Mouse (Mus musculus) heart, postnatal 0 days (tissue): ENCODE measurements around the gene Dlg2. TPM values are rescaled to one million over a fixed set of nuclear protein-coding genes. Genes with fewer than 3 reads are reported as not detected.

ENCODE experiments used
- ATAC-seq: fragments of 200-750 bp; cut with Nextera tagmentation; 2 replicates; pipeline ENCODE4 v1.8.0; 2017; ENCODE audit warnings: low read depth, moderate number of reproducible peaks, moderate library complexity; ENCODE audit not compliant: insufficient read depth
- DNase-seq: peaks from one replicate; pipeline ENCODE4 v3.0.0-alpha.2; 2016; ENCODE audit warnings: low spot score
- H3K27ac ChIP-seq: fragments of 300-500 bp; sonication (generic); 2 replicates; pipeline ENCODE4 v1.5.1; 2014; ENCODE audit warnings: low read depth, mild to moderate bottlenecking
- H3K27me3 ChIP-seq: fragments of 300-500 bp; sonication (generic); 2 replicates; pipeline ENCODE4 v1.6.1; 2014; ENCODE audit warnings: low read length, mixed read lengths; ENCODE audit not compliant: control insufficient read depth, insufficient read depth
- H3K36me3 ChIP-seq: fragments of 300-500 bp; sonication (generic); replicated peaks from 2 replicates; pipeline ENCODE4 v1.6.1; 2014; ENCODE audit warnings: low read length, mixed read lengths; ENCODE audit not compliant: control insufficient read depth, insufficient read depth
- H3K4me1 ChIP-seq: fragments of 300-500 bp; sonication (generic); 2 replicates; pipeline ENCODE4 v1.6.1; 2014; ENCODE audit warnings: antibody characterized with exemption; ENCODE audit not compliant: control insufficient read depth, insufficient read depth
- H3K4me2 ChIP-seq: fragments of 300-500 bp; sonication (generic); 2 replicates; pipeline ENCODE4 v1.6.1; 2014; ENCODE audit warnings: low read depth, mild to moderate bottlenecking, low read length, moderate library complexity
- H3K4me3 ChIP-seq: fragments of 300-500 bp; sonication (generic); 2 replicates; pipeline ENCODE4 v1.5.1; 2014; ENCODE audit warnings: low read depth, low read length
- H3K9ac ChIP-seq: fragments of 300-500 bp; sonication (generic); replicated peaks from 2 replicates; pipeline ENCODE4 v1.6.1; 2014; ENCODE audit warnings: low read depth, low read length, mixed read lengths
- H3K9me3 ChIP-seq: fragments of 300-500 bp; sonication (generic); replicated peaks from 2 replicates; pipeline ENCODE4 v1.6.1; 2016; ENCODE audit warnings: low read length; ENCODE audit not compliant: control insufficient read depth
- CTCF ChIP-seq: IDR thresholded peaks from 2 replicates; pipeline ENCODE4 v1.5.1; 2016; ENCODE audit warnings: antibody characterized with exemption, control low read depth, low read depth
- EP300 ChIP-seq: IDR thresholded peaks from 2 replicates; pipeline ENCODE4 v1.6.1; 2016; ENCODE audit warnings: antibody characterized with exemption, low read depth
- WGBS: fragments of 180-500 bp; shearing (Covaris S2); extraction: QIAGEN DNeasy Blood & Tissue Kit; methylation state at CpG from one replicate; pipeline ENCODE4 v1.1.7; 2014; 5-methylcytosine and 5-hydroxymethylcytosine counted together
- polyA plus RNA-seq: library from polyadenylated mRNA; unstranded; fragments of >200 nt; fragmentation: Nextera tagmentation; extraction: Ambion mirVana; gene quantifications from 2 replicates; pipeline ENCODE4 v1.2.1, GENCODE M21; 2015
- total RNA-seq: library from RNA; depleted of rRNA; stranded (reverse); fragments of >200 nt; gene quantifications from 2 replicates; pipeline ENCODE4 v1.2.3, GENCODE M21; 2014; ENCODE audit warnings: low replicate concordance

The Dlg2 gene
- total and polyA plus RNA-seq, 2 experiments from 2014 or later = 1.3 to 2.3 TPM

DNA sequence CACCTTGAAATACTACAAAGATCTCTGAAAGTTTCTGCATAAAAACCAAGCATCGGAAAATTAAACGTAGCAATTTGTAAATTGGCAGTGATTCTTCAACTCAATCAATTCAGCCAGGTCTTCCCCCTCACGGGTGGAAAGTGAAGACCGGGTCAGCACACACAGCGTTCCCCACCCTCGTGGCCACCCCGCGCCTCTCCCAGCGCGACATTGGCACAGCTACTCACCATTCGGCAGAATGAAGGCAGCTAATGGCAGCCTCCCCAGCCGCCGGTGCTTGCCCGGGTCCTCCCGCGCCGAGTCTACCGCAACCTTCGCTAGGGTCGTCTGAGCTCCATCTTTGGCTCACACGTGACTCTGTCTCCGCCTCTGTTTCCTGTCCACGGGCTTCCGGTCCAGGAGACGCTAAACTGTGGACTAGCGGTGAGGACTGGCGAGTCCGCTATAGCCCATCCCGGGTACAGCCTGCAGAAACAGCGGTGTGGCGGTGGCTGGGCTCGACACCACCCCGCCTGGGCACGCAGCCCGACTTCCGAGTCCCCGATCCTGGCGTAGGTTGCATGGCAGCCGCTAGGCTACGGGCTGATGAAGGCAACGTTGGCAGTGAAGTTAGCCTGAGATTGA lies 19.5 kb upstream of the Dlg2 start, which contains the start of gene Tmem126a:
Gene Tmem126a, minus strand, starts transcription at position 385 of the 624 bp plus-strand sequence.
- ATAC-seq (peak; percentile 97), DNase-seq (peak; percentile 95)
- under 1% methylated on average over 41 of the region's 41 CpGs for WGBS
- H3K27me3 ChIP-seq = no peaks in the 10 kb centered on the region
- TF ChIP-seq CTCF = peak; percentile 33; the same call in 1 of the 2 replicates
- TF ChIP-seq EP300 = no peak; the same call in 1 of the 2 replicates
- peak within 1 kb of the TSS; percentile 80 for H3K4me2 ChIP-seq
- no peaks in the 10 kb centered on the region for H3K9me3 ChIP-seq
- peaks cover 20% of the 10 kb centered on the region for H3K36me3 ChIP-seq
- peak within 1 kb of the TSS; percentile 97 for H3K27ac ChIP-seq
- H3K4me3 ChIP-seq = peak within 1 kb of the TSS; percentile 94
- peaks cover 18% of the 10 kb centered on the region; the same call in 1 of the 2 replicates for H3K4me1 ChIP-seq
- peak within 1 kb of the TSS; percentile 82 for H3K9ac ChIP-seq

- H3K9me3 ChIP-seq = no peaks in the 10 kb centered on the region
- peak; percentile 18 for TF ChIP-seq CTCF
- TF ChIP-seq EP300 = no peak
- peak; percentile 21 for DNase-seq
These were observed 19.0 kb upstream of the Dlg2 start for GRCm38 (mm10) chr7:90457517-90457916.

DNA sequence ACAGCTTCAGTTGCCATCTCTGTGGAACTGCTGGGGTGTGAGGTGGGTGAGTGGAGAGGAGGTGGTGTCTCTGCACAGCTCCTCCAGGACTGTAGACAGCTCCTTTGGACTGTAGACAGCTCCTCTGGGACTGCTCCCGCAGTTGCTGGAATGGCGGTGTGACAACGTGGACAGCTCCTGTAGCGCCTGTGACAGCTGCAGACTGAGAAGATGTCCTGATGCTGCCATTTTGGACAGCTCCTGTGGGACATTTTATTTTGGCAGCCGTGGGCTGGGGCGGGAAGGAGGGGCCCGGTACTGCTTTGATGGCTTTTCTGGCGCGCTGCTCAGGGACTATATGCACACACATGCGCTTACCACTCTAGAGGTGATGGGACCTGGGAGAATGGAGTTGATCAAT lies 16.1 kb upstream of the Dlg2 start:
- no peaks in the 10 kb centered on the region for H3K36me3 ChIP-seq
- WGBS = 29% methylated on average over 10 of the region's 10 CpGs
- H3K9me3 ChIP-seq = no peaks in the 10 kb centered on the region
- H3K27ac ChIP-seq = no peak overlapping the region
- no peak overlapping the region for H3K4me3 ChIP-seq
- no peaks in the 10 kb centered on the region for H3K27me3 ChIP-seq
- peaks cover 18% of the 10 kb centered on the region; the same call in 1 of the 2 replicates for H3K4me1 ChIP-seq
- H3K4me2 ChIP-seq = no peak overlapping the region
- no peak overlapping the region for H3K9ac ChIP-seq
- DNase-seq (no peak), ATAC-seq (no peak)
- TF ChIP-seq EP300 (no peak), CTCF (no peak)

More at GRCm38 (mm10) chr7:90457517-90457916, 19.0 kb upstream of the Dlg2 start:
- H3K4me3 ChIP-seq = peak overlapping the region; percentile 94
- H3K36me3 ChIP-seq = peaks cover 15% of the 10 kb centered on the region; the same call in 1 of the 2 replicates
- peak overlapping the region; percentile 82 for H3K9ac ChIP-seq
- peak overlapping the region; percentile 80 for H3K4me2 ChIP-seq
- ATAC-seq = peak; percentile 52
- no peaks in the 10 kb centered on the region for H3K27me3 ChIP-seq
- peaks cover 18% of the 10 kb centered on the region; the same call in 1 of the 2 replicates for H3K4me1 ChIP-seq
- H3K27ac ChIP-seq = peak overlapping the region; percentile 97
- 8% methylated on average over 10 of the region's 10 CpGs for WGBS

GRCm38 (mm10) chr7:90460930-90461329 lies 15.5 kb upstream of the Dlg2 start:
- Histone ChIP-seq H3K9ac (no peak overlapping the region), H3K9me3 (no peaks in the 10 kb centered on the region), H3K27me3 (no peaks in the 10 kb centered on the region), H3K27ac (no peak overlapping the region), H3K4me2 (peak overlapping the region; percentile 16; the same call in 1 of the 2 replicates), H3K4me1 (peaks cover 14% of the 10 kb centered on the region; the same call in 1 of the 2 replicates), H3K36me3 (no peaks in the 10 kb centered on the region), H3K4me3 (no peak overlapping the region)
- TF ChIP-seq EP300 = no peak
- 0 out of 2 replicates have a peak, but pooled peaks have one; percentile 18 for TF ChIP-seq CTCF
- ATAC-seq (no peak), DNase-seq (no peak)
- 16% methylated on average over 14 of the region's 14 CpGs for WGBS

DNA sequence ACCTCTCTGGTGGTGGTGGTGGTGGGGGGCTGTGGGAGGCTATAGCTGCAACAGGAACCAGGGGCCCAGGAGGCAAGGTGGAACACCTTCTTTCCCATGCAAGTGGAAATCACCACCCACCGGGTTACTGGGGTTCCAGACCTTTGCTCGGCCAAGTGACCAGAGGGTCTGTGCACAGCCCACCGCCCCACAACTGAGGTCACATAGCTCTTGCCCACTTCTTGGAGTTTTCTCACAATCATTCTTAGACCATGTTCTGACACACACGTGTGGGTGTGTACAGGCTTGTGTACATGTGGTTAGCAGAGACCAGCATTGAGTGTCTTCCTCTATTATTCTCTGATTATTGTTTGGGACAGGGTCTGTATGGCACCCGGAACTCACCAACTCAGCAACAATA lies 15.0 kb upstream of the Dlg2 start:
- no peak for ATAC-seq
- TF ChIP-seq CTCF (no peak), EP300 (no peak)

More for the DNA sequence above, 15.0 kb upstream of the Dlg2 start:
- no peak for DNase-seq
- WGBS = 83% methylated on average over 5 of the region's 5 CpGs
- Histone ChIP-seq H3K9me3 (no peaks in the 10 kb centered on the region), H3K9ac (no peak overlapping the region), H3K27ac (no peak overlapping the region), H3K4me3 (no peak overlapping the region), H3K4me1 (peaks cover 9% of the 10 kb centered on the region; the same call in 1 of the 2 replicates), H3K4me2 (no peak overlapping the region), H3K36me3 (no peaks in the 10 kb centered on the region), H3K27me3 (no peaks in the 10 kb centered on the region)
